Mouse (Mus musculus): Measurements from ENCODE around the gene Atp5d. TPM values are rescaled to one million over a fixed set of nuclear protein-coding genes. Genes with fewer than 3 reads are reported as not detected.

Atp5d gene
- polyA plus RNA-seq, 1 experiment, result 1,163 TPM

DNA sequence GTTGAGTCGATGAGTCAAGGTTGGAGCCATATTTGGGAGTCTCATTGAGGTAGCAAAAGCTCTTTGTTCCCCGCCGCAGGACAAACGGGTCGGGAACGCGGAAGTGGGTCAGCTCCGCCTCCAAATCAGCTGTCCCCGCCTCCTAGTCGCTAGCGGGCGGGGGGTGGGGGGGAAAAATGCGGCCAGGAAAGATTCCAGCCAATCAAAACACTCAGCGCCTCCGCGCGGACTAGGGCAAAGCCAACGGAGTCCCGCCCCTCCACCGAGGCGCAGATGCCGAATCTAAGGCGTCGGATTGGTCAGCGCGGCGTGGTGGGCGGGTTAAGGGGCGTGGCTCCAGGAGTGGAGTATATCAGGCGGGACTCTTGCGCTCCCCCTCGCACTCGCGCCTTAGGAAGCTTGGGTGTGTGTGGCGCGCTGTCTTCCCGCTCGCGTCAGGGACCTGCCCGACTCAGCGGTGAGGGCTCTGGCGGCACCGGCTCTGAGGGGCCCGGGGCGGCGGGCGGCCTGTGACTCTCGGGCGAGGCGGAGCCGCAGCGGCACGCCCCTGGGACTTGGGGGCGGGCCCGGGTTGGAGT is 29.1 kb downstream of the Atp5d start:
- peaks cover 24% of the 10 kb centered on the region; the same call in 1 of the 2 replicates for H3K36me3 ChIP-seq (ENCODE audit: control insufficient read depth, insufficient read depth, low read length)
- H3K4me1 ChIP-seq (replicated peaks; ENCODE audit: control insufficient read depth, insufficient read depth, low read length), result peaks cover 38% of the 10 kb centered on the region
- no peaks in the 10 kb centered on the region for H3K27me3 ChIP-seq (ENCODE audit: control insufficient read depth, insufficient read depth, low read length)
- under 1% methylated on average over 55 of the region's 55 CpGs for WGBS
- H3K4me3 ChIP-seq (ENCODE audit: control insufficient read depth, insufficient read depth, low read length), result peak overlapping the region; percentile 81
- TF ChIP-seq CTCF (IDR thresholded peaks at IDR 0.05; ENCODE audit: borderline replicate concordance, control insufficient read depth, extremely low read depth, insufficient read depth, low read length, poor library complexity) (peak; percentile 65; the same call in 1 of the 2 replicates), POLR2A (IDR thresholded peaks at IDR 0.05; ENCODE audit: control insufficient read depth, extremely low read depth, insufficient read depth, low read length, poor library complexity) (peak; percentile 100)
- H3K27ac ChIP-seq (ENCODE audit: control insufficient read depth, insufficient read depth, low read length), result peak overlapping the region; percentile 48
- DNase-seq, result peak; percentile 99

DNA sequence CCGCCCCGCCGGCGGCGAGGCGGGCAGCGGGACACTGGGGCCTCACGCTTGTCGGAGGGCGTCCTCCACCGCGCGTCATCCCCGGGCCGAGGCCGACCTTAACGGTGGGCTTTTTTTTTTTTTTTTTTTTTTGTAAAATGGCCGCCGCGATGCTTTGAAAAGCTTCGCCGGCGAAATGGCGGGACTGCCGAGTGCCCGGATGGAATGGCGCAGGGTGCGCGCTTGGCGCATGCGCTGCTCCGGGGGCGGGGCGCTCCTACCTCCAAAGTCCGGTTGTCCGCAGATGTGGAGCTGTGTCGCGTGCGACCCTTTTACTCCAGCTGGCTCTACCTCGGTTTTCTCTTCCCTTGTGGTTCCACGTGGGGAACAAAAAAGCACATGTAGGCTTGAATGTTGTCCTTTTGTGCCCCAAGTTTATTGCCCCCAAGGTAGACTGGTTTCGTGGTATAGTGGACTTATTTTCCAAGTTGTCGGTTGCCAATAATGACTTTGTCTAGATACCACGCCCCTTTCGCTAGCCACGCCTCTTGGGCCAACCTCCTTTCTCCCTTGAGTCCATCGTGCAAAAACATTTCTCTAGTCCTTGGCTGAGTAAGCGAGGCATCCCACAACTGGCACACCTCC is 29.7 kb downstream of the Atp5d start:
- no peaks in the 10 kb centered on the region for H3K27me3 ChIP-seq (ENCODE audit: control insufficient read depth, insufficient read depth, low read length)
- peaks cover 33% of the 10 kb centered on the region for H3K4me1 ChIP-seq (replicated peaks; ENCODE audit: control insufficient read depth, insufficient read depth, low read length)
- peak overlapping the region; percentile 48 for H3K27ac ChIP-seq (ENCODE audit: control insufficient read depth, insufficient read depth, low read length)
- under 1% methylated on average over 48 of the region's 48 CpGs for WGBS
- DNase-seq, result peak; percentile 87
- H3K36me3 ChIP-seq (ENCODE audit: control insufficient read depth, insufficient read depth, low read length), result peaks cover 24% of the 10 kb centered on the region; the same call in 1 of the 2 replicates
- no peak for TF ChIP-seq CTCF (IDR thresholded peaks at IDR 0.05; ENCODE audit: borderline replicate concordance, control insufficient read depth, extremely low read depth, insufficient read depth, low read length, poor library complexity)
- TF ChIP-seq POLR2A (IDR thresholded peaks at IDR 0.05; ENCODE audit: control insufficient read depth, extremely low read depth, insufficient read depth, low read length, poor library complexity), result no peak
- H3K4me3 ChIP-seq (ENCODE audit: control insufficient read depth, insufficient read depth, low read length), result peak overlapping the region; percentile 81

DNA sequence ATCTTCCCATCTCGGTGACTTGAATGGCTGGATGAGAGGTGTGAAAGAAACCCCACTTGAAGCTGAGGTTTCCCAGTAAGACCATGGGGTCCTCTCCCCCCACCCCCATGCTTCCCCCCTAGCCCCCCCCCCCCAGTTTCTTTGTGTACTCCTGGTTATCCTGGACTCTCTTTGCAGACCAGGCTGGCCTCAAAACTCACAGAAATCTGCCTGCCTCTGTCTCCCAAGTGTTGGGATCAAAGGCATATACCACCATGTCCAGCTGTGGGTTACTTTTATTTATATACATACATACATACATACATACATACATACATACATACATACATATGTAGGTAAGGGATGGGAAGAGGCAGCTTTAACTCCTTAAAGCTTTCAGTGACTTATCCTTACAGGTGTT is 30.6 kb downstream of the Atp5d start:
- 68% methylated on average over 1 of the region's 1 CpGs for WGBS
- Histone ChIP-seq H3K4me3 (ENCODE audit: control insufficient read depth, insufficient read depth, low read length) (no peak overlapping the region), H3K27ac (ENCODE audit: control insufficient read depth, insufficient read depth, low read length) (no peak overlapping the region), H3K4me1 (replicated peaks; ENCODE audit: control insufficient read depth, insufficient read depth, low read length) (peaks cover 28% of the 10 kb centered on the region), H3K36me3 (ENCODE audit: control insufficient read depth, insufficient read depth, low read length) (peaks cover 24% of the 10 kb centered on the region; the same call in 1 of the 2 replicates), H3K27me3 (ENCODE audit: control insufficient read depth, insufficient read depth, low read length) (no peaks in the 10 kb centered on the region)
- no peak for DNase-seq
- TF ChIP-seq CTCF (IDR thresholded peaks at IDR 0.05; ENCODE audit: borderline replicate concordance, control insufficient read depth, extremely low read depth, insufficient read depth, low read length, poor library complexity), result no peak
- no peak for TF ChIP-seq POLR2A (IDR thresholded peaks at IDR 0.05; ENCODE audit: control insufficient read depth, extremely low read depth, insufficient read depth, low read length, poor library complexity)

DNA sequence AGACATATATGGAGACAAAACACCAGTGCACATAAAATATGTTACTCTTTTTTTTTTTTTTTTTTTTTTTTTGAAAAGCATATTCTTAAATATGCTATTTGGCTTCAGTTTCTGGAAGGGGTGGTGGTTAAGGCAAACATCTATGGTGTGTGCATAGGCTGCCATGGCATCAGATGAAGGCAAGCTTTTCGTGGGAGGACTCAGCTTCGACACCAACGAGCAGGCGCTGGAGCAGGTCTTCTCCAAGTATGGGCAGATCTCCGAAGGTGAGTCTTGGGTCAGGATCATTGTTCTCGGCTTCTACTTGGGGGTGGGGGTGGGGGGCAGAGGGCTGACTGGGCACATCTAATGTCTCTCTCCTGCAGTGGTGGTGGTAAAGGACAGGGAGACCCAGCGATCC is 31.2 kb downstream of the Atp5d start:
- TF ChIP-seq CTCF (IDR thresholded peaks at IDR 0.05; ENCODE audit: borderline replicate concordance, control insufficient read depth, extremely low read depth, insufficient read depth, low read length, poor library complexity) (no peak), POLR2A (IDR thresholded peaks at IDR 0.05; ENCODE audit: control insufficient read depth, extremely low read depth, insufficient read depth, low read length, poor library complexity) (no peak)
- WGBS, result 98% methylated on average over 7 of the region's 7 CpGs
- DNase-seq, result no peak
- peaks cover 24% of the 10 kb centered on the region; the same call in 1 of the 2 replicates for H3K36me3 ChIP-seq (ENCODE audit: control insufficient read depth, insufficient read depth, low read length)
- no peak overlapping the region for H3K4me3 ChIP-seq (ENCODE audit: control insufficient read depth, insufficient read depth, low read length)
- H3K4me1 ChIP-seq (replicated peaks; ENCODE audit: control insufficient read depth, insufficient read depth, low read length), result peaks cover 22% of the 10 kb centered on the region
- no peak overlapping the region for H3K27ac ChIP-seq (ENCODE audit: control insufficient read depth, insufficient read depth, low read length)
- H3K27me3 ChIP-seq (ENCODE audit: control insufficient read depth, insufficient read depth, low read length), result no peaks in the 10 kb centered on the region

DNA sequence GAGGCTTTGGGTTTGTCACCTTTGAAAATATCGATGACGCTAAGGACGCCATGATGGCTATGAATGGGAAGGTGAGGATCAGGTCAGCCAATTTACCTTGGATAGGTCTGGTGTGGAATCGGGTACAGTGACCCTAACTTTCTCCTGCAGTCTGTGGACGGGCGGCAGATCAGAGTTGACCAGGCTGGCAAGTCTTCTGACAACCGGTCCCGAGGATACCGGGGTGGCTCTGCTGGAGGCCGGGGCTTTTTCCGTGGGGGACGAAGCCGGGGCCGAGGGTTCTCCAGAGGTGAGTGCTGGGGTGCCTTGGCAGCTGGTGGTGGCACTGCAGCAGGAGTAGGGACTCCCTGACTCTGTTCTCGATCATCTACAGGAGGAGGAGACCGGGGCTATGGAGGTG is 31.6 kb downstream of the Atp5d start:
- no peak for DNase-seq
- Histone ChIP-seq H3K27ac (ENCODE audit: control insufficient read depth, insufficient read depth, low read length) (no peak overlapping the region), H3K27me3 (ENCODE audit: control insufficient read depth, insufficient read depth, low read length) (no peaks in the 10 kb centered on the region), H3K4me3 (ENCODE audit: control insufficient read depth, insufficient read depth, low read length) (no peak overlapping the region), H3K4me1 (replicated peaks; ENCODE audit: control insufficient read depth, insufficient read depth, low read length) (peaks cover 19% of the 10 kb centered on the region), H3K36me3 (ENCODE audit: control insufficient read depth, insufficient read depth, low read length) (peaks cover 24% of the 10 kb centered on the region; the same call in 1 of the 2 replicates)
- 98% methylated on average over 16 of the region's 16 CpGs for WGBS
- TF ChIP-seq POLR2A (IDR thresholded peaks at IDR 0.05; ENCODE audit: control insufficient read depth, extremely low read depth, insufficient read depth, low read length, poor library complexity) (no peak), CTCF (IDR thresholded peaks at IDR 0.05; ENCODE audit: borderline replicate concordance, control insufficient read depth, extremely low read depth, insufficient read depth, low read length, poor library complexity) (no peak)

DNA sequence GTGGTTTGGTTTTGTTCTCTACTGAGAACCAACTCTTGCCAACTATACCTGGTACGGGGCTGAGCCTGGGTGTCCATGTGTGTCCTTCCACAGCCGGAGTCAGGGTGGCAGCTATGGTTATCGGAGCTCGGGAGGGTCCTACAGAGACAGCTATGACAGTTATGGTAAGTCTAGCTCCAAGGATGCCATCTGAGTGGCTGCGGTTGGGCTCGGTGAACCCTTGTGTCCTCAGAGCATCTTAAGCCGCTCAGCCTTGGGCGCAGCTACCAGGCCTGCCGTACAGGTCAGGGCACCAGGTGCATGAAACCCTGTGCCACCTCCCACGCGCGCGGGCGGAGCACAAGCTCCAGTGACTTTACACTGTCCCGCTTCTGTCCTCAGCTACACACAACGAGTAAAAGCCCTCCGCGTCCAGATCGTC is 32.2 kb downstream of the Atp5d start:
- WGBS, result 96% methylated on average over 19 of the region's 19 CpGs
- TF ChIP-seq POLR2A (IDR thresholded peaks at IDR 0.05; ENCODE audit: control insufficient read depth, extremely low read depth, insufficient read depth, low read length, poor library complexity) (no peak), CTCF (IDR thresholded peaks at IDR 0.05; ENCODE audit: borderline replicate concordance, control insufficient read depth, extremely low read depth, insufficient read depth, low read length, poor library complexity) (no peak)
- Histone ChIP-seq H3K27ac (ENCODE audit: control insufficient read depth, insufficient read depth, low read length) (no peak overlapping the region), H3K36me3 (ENCODE audit: control insufficient read depth, insufficient read depth, low read length) (peaks cover 24% of the 10 kb centered on the region; the same call in 1 of the 2 replicates), H3K4me3 (ENCODE audit: control insufficient read depth, insufficient read depth, low read length) (no peak overlapping the region), H3K27me3 (ENCODE audit: control insufficient read depth, insufficient read depth, low read length) (no peaks in the 10 kb centered on the region), H3K4me1 (replicated peaks; ENCODE audit: control insufficient read depth, insufficient read depth, low read length) (peaks cover 13% of the 10 kb centered on the region)
- DNase-seq, result no peak
